ENCODE assay signal across 13 mouse cellular contexts in the genomic region with DNA sequence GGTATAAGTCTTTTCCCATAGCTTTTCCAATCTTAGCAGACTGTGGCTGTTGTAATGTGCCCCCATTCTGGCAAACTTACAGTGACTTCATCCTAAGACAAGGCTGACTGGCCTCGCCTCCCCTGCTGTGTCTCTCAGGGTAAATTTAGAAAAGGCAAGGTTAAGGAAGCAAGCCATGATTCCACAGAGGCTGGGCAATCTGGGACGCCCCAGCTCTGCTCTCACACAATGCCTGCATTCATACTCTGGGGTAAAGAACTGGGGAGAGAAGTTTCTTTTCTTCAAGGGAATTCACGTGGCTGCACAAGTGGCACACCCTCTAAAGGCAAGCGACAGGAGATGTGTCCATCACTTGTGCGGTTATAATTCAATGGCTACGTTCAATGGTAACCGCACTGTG.
DNase-seq lines count a peak whose midpoint lies in the region; ATAC-seq and TF ChIP-seq lines count a peak whose summit lies in the region.
"Had no signal": no experiment of that assay in that cellular context is flagged by ENCODE, and none has a peak within 500 bp of the region (broad histone marks: within the 10 kb centered on the region; RNA-seq: fewer than 3 reads in every experiment).

No protein-coding gene starts in this region.

- ATAC-seq in hindbrain, embryonic 11.5 days (ENCODE audit: low FRiP score) = peak; percentile 36
- no peak for ATAC-seq in midbrain, postnatal 0 days (ENCODE audit: low FRiP score)
- ATAC-seq in megakaryocyte, adult 5-6 weeks (ENCODE audit: poor library complexity, severe bottlenecking) = no peak
- ATAC-seq: inflammation-experienced regulatory T-cells, adult 6 months had no signal

- peak overlapping the region; percentile 54; the same call in 1 of the 2 replicates for H3K27ac ChIP-seq in hindbrain, embryonic 11.5 days (ENCODE audit: low read depth, low read length)
- no peak overlapping the region for H3K27ac ChIP-seq in midbrain, postnatal 0 days (ENCODE audit: low read depth, low read length)
- H3K27ac ChIP-seq: heart, embryonic 13.5 days; liver, embryonic 14.5 days had no signal

- H3K36me3 ChIP-seq in hindbrain, embryonic 11.5 days (ENCODE audit: control insufficient read depth, insufficient read depth, low read length) = no peaks in the 10 kb centered on the region
- H3K36me3 ChIP-seq in midbrain, postnatal 0 days (ENCODE audit: insufficient read depth, low read length) = no peaks in the 10 kb centered on the region; the same call in 1 of the 2 replicates
- H3K36me3 ChIP-seq: heart, embryonic 13.5 days had no signal

- TF ChIP-seq POLR2A in brain, embryonic 14.5 days (IDR thresholded peaks at IDR 0.05; ENCODE audit: borderline replicate concordance, extremely low read depth, insufficient read depth, insufficient read length, poor library complexity, severe bottlenecking) = no peak

- H3K9me3 ChIP-seq in hindbrain, embryonic 11.5 days (ENCODE audit: control insufficient read depth, low read length) = no peaks in the 10 kb centered on the region
- no peaks in the 10 kb centered on the region for H3K9me3 ChIP-seq in midbrain, postnatal 0 days (ENCODE audit: low read length)
- H3K9me3 ChIP-seq: heart, embryonic 13.5 days had no signal

- H3K4me3 ChIP-seq in hindbrain, embryonic 11.5 days (ENCODE audit: low read depth, low read length) = no peak overlapping the region
- no peak overlapping the region for H3K4me3 ChIP-seq in midbrain, postnatal 0 days (ENCODE audit: low read depth, low read length)
- H3K4me3 ChIP-seq: heart, embryonic 13.5 days had no signal

- no peaks in the 10 kb centered on the region for H3K27me3 ChIP-seq in hindbrain, embryonic 11.5 days (ENCODE audit: control insufficient read depth, insufficient read depth, low read length)
- no peaks in the 10 kb centered on the region for H3K27me3 ChIP-seq in midbrain, postnatal 0 days (ENCODE audit: insufficient read depth, low read length)
- H3K27me3 ChIP-seq: heart, embryonic 13.5 days had no signal

- 0 out of 2 replicates have a peak, but pooled peaks cover 3% of the 10 kb centered on the region for H3K4me1 ChIP-seq in hindbrain, embryonic 11.5 days (replicated peaks; ENCODE audit: control insufficient read depth, insufficient read depth, low read length)
- peaks cover 16% of the 10 kb centered on the region; the same call in 1 of the 2 replicates for H3K4me1 ChIP-seq in midbrain, postnatal 0 days (ENCODE audit: insufficient read depth, low read length)

- H3K9ac ChIP-seq in hindbrain, embryonic 11.5 days (ENCODE audit: low read depth, low read length) = no peak overlapping the region
- H3K9ac ChIP-seq in midbrain, postnatal 0 days (replicated peaks; ENCODE audit: low read length, poor library complexity, severe bottlenecking) = no peak overlapping the region
- H3K9ac ChIP-seq: heart, embryonic 13.5 days; liver, embryonic 14.5 days had no signal

- peak; percentile 32 for DNase-seq in embryo, embryonic 11 days
- DNase-seq in embryo, embryonic 10 days (ENCODE audit: low spot score) = no peak
- peak; percentile 78 for DNase-seq in brain, embryonic 14.5 days (ENCODE audit: low read depth)
- DNase-seq in hindbrain, embryonic 11.5 days (ENCODE audit: low spot score) = peak; percentile 34
- peak; percentile 48 for DNase-seq in midbrain, postnatal 0 days (ENCODE audit: low spot score)
- DNase-seq in adrenal gland, adult (ENCODE audit: inconsistent age in 2 of 2, low spot score in 1 of 2) = no peak
- no peak for DNase-seq in heart, postnatal 36 days
- DNase-seq: adrenal gland, postnatal 10 days; thymus, postnatal 14 days had no signal

- H3K4me2 ChIP-seq in hindbrain, embryonic 11.5 days (replicated peaks; ENCODE audit: low read depth, low read length) = no peak overlapping the region
- H3K4me2 ChIP-seq in midbrain, postnatal 0 days (ENCODE audit: low read depth, low read length, poor library complexity, severe bottlenecking) = no peak overlapping the region
- H3K4me2 ChIP-seq: heart, embryonic 13.5 days had no signal

- no peak for TF ChIP-seq CTCF in brain, embryonic 14.5 days (IDR thresholded peaks at IDR 0.05; ENCODE audit: borderline replicate concordance, extremely low read depth, insufficient read depth, insufficient read length)
- no peak for TF ChIP-seq CTCF in midbrain, postnatal 0 days (IDR thresholded peaks at IDR 0.05)

- intact Hi-C loops in heart, postnatal 36 days (cut with DNase I) = no loop called here

- 44% methylated on average over 7 of the region's 7 CpGs for WGBS in hindbrain, embryonic 11.5 days
- 34% methylated on average over 7 of the region's 7 CpGs for WGBS in midbrain, postnatal 0 days

Comparison
In these comparisons a context has a peak if more than half of its experiments do, and no peak if none do; other contexts are left out.
1. DNase-seq: peak in embryo, embryonic 11 days (single experiment), brain, embryonic 14.5 days (single experiment), hindbrain, embryonic 11.5 days (single experiment) and midbrain, postnatal 0 days (single experiment); none in embryo, embryonic 10 days (single experiment), adrenal gland, adult (0 of 2) and heart, postnatal 36 days (0 of 2).